Mouse (Mus musculus): ENCODE measurements around the gene Lbhd2. TPM values are rescaled to one million over a fixed set of nuclear protein-coding genes. Genes with fewer than 3 reads are reported as not detected.

Gene Lbhd2
- total RNA-seq, 2 experiments from 2014 or later: 0.70 TPM; not detected in 1

GRCm38 (mm10) chr12:111409583-111409982, 3.0 kb downstream of the Lbhd2 start:
- no peak for DNase-seq

- no peak for DNase-seq
Observed at GRCm38 (mm10) chr12:111411631-111412355, 5.2 kb downstream of the Lbhd2 start.

- no peak for DNase-seq
Observed at GRCm38 (mm10) chr12:111412581-111413284, 6.1 kb downstream of the Lbhd2 start.

- peak; percentile 92 for DNase-seq
Observed at GRCm38 (mm10) chr12:111413300-111413699, 6.7 kb downstream of the Lbhd2 start.

DNA sequence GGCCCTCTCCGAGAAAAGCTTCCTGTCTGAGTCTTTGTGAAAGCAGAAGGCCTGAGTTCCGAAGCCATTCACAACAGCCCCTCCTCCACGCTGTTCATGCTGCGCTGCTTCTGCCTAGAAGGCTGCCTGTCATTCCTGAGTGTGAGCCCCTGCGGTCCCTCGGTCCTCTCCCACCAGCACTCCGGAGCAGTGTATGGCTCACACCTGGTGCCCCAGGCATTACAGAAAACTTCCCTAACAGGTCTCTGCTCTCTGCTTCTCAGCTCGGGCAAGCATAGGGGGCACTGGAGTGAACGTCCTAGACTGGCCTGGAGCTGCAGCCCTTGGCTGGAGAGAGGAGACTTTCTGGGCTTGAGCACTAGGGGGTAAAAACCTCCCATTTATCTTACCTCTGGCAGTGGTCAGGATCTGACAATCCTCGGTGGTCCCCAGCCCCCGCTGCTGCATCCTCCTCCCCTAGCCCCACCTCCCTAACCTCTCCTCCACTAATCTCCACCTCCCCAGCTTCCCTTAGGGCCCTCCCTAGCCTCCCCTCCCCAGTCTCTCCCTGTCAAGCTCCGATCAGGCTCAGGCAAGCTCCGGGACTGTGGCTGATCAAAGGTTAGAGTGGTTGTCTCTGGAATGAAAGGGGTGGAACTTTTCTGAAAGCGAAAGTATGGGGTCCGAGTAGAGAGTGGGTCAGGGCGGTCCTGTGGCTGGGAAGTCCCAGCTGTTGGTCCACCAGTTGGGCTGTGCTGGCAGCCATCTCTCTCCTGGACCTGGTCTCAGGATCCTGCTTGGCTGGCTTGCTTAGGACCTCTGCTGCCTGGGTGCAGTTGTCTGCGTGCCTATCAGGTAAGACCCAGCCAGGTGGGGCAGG, 10.5 kb downstream of the Lbhd2 start, which contains the start of gene Exoc3l4:
Exoc3l4 (plus strand) TSS at position 97 of the 859 bp plus-strand sequence.
- DNase-seq: no peak

- no peak for DNase-seq
Observed at GRCm38 (mm10) chr12:111419918-111420317, 13.3 kb downstream of the Lbhd2 start.

GRCm38 (mm10) chr12:111420946-111421709, 14.5 kb downstream of the Lbhd2 start:
- no peak for DNase-seq

- no peak for DNase-seq
Observed at GRCm38 (mm10) chr12:111422852-111423251, 16.2 kb downstream of the Lbhd2 start.

DNA sequence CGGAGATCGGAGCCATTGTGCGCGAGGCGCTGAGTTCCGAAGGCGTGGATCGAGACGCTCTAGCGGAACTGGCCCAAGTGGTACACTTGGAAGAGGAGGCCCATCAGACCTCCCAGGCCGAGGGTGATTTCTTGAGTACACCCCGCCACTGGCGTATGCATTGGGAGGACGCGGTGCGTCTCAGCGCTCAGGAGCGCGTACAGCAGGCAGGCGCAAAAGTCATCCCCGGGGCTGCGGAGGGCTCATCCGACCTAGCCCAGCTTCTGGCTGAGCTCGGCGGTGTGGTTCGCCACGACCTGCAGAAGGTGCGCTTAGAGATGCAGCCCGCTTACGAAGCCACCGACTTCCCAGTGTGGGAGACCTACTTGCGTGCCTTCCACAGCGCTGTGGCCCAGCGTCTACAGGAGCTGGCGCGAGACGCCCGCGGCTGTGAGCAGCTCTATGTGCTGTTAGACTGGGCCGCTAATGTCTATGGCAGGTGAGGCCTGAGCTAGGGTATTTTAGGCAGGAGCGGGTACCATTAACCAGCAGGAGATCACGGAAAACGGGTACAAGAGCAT, 17.0 kb downstream of the Lbhd2 start:
- DNase-seq: no peak

- DNase-seq: no peak
Observed at GRCm38 (mm10) chr12:111424547-111424946, 17.9 kb downstream of the Lbhd2 start.

DNA sequence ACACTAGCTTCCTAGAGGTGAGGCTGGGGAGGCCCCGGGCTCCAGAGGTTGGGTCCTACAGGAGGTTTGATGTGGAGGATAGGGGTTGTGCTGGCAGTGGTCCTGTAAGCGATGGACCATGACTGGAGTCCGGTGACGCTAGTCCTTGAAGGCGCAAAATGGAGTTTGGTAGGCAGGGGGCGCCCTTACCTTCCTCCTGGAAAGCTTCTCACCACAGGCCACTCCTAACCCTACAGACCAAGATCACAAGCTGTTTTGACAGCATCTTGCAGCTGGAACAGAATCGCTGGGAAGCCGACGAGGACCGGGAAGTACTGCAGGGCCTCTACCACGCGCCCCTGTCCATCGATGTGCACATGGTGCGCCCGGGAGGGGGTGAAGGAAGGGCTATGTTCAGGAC, 18.6 kb downstream of the Lbhd2 start:
- peak; percentile 91 for DNase-seq

GRCm38 (mm10) chr12:111425789-111426460, 19.3 kb downstream of the Lbhd2 start:
- DNase-seq: peak; percentile 97

DNA sequence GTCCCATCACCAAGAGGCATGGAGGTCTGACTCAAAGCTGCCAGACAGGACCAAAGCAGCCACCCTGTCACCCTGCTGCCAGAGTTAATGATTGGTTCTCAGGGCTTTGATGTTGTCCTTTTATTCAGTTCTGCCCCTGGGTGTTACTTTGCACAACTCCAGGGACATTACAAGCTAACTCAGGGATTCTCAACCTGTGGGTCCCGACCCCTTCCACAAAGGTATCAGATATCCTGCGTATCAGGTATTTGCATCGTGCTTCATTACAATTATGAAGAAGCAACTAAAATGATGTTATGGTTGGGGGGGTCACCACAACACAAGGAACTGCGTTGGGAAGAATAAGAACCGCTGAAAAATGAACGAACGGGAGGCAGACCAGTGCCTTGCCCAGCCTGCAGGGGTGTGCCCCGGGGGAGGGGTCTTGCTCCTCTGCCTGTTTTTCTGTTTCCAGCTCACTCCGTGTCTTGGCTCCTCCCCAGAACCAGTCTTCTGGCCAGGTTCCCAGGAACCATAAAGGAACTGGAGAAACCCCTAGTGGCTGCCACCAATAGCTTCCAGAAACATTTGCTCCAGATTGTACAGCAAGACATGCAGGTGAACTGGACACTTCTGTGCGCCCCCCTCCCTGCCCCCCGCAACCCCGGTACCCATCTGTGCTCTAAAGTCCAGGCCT, 21.0 kb downstream of the Lbhd2 start:
- no peak for DNase-seq

GRCm38 (mm10) chr12:111428364-111428763, 21.8 kb downstream of the Lbhd2 start:
- DNase-seq: no peak

DNA sequence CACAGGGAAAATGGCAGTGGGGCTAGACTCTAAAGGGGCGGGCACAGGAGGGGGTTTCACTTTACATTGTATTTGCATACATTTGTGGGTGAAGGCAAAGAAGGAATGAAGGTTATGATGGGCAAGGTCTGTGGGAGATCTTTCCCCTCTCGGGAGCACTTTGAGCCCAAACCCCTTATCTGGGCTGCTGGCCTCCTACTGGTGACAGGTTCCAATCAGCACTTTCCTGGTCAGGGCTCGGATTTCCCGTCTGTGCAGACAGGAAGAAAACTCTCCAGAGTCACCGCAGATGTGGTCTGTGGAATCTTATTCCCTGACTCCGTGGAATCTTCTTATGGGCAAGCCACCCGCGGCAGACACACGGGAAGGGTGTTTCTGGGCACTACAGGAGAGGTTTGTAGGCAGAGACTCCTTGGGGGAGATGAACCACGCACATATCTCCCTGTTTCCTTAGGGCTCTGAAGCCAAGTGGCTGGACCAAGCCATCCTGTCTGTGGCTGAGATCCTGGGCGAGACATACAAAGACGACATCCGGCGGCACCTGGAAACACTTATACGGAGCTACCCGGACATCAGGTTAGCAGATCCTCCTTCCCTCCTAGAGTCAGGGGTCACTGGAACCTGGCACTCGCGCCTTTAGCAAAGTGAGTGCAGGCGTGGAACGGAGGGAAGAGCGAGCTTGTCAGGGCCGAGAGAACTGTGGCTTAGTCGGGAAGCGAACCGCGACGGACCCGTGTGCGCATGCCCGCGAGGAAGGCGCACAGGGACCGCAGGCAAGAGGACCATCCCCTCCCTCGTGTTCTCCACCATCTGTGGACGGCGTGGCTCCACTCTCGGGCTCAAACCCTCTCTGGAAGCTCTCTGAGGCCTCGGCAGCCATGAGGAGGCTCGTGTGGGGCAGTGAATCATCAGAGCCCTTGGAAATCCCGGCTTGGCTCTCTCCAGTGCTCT, 22.6 kb downstream of the Lbhd2 start:
- DNase-seq: peak; percentile 60

- DNase-seq: no peak
Observed at GRCm38 (mm10) chr12:111430049-111430867, 23.6 kb downstream of the Lbhd2 start.

DNA sequence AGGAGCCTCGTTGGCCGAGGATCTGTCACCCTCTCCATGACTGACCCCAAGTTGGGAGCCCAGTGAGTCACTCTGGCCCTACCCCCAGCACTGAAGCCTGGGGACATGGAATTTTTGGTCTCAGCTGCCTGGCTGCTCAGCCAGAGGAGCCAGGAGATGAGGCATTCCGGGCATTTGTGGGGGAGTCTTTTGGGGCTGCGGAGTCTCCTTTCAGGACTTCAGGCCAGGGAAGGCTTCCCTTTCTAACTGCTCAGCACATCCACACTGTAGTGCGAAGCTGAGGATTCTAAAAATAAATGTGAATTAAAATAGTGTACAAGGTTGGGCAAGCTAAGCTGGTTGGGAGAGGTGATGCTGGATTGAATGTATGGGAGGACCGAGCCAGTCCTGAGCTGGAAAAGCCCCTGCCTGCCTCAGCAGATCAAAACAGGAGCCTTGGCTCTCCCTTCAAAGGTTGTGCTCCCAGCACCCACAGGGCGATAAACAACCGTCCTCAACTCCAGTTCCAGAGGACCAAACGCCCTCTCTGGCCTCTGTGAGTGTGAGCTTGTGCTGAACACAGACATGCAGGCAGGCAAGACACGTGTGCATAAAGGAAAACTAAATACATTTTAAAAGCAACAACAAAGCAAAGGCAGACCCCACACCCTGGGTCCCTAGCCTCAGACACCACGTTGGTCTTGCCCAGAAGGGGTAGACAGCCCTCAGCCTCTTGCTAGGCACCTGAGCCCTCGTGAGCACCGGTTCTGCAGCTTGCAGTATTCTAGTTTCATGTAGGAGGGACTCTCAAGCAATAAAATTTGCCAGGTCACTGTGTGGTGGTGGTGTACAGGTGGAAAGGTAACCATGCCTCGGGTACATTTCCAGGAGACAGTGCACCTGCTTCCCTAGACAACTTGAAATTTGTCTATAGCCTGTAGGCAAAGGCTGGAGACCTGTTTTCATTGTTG, 24.5 kb downstream of the Lbhd2 start:
- DNase-seq: no peak

All from gastrocnemius, postnatal 10 days (tissue).